Mouse (Mus musculus): ENCODE results near the gene Stx16. TPM values are rescaled to one million over a fixed set of nuclear protein-coding genes. Genes with fewer than 3 reads are reported as not detected.

The Stx16 gene
- total RNA-seq, 2 experiments from 2014 or later, result 58.2 to 62.5 TPM

DNA sequence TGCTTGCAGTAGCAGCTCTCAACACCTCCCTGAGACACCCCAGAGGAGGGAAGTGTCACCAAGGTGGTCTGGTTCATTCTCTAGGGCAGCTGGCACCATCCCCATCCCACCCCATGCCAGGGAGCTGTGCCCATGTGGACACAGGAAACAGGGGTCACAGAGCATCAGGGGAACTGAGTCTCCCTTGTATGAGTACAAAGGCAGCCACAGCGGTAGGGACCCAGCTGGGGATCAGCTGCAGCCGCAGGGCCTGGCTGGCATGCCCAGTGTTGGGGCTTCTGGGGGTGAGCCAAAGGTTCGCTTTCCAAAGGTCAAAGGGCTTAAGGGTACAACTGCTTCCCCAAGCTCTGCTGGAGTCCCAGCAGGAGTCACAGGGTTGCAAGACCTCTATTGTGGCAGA is 47.6 kb downstream of the Stx16 start:
- no peak for DNase-seq (ENCODE audit: low spot score in 2 of 2)

GRCm38 (mm10) chr2:174126522-174127375 is 50.6 kb downstream of the Stx16 start:
- peak; percentile 79 to 83 for DNase-seq (ENCODE audit: low spot score in 2 of 2)

- no peak for DNase-seq (ENCODE audit: low spot score in 2 of 2)
Observed at GRCm38 (mm10) chr2:174127376-174127713, 51.2 kb downstream of the Stx16 start.

DNA sequence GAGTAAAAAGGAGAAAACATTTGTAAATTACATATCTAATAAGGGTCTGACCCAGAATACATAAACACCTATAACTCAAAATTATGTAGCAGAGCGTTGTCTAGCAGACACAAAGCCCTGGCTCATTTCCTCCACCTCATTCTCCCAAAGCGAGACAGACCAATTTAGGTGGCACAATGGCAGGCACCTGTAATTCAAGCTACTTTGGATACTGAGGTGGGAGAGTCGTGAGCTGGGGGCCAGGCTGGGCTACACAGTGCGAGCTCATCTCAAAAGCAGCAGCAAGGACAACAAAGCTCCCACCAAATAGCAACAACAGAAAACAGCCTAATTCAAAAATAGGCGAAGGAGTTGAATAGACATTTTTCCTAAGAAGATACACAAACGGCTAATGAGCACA is 52.8 kb downstream of the Stx16 start:
- no peak for DNase-seq (ENCODE audit: low spot score in 2 of 2)

- no peak for DNase-seq (ENCODE audit: low spot score in 2 of 2)
Observed at GRCm38 (mm10) chr2:174130468-174131097, 54.5 kb downstream of the Stx16 start.

DNA sequence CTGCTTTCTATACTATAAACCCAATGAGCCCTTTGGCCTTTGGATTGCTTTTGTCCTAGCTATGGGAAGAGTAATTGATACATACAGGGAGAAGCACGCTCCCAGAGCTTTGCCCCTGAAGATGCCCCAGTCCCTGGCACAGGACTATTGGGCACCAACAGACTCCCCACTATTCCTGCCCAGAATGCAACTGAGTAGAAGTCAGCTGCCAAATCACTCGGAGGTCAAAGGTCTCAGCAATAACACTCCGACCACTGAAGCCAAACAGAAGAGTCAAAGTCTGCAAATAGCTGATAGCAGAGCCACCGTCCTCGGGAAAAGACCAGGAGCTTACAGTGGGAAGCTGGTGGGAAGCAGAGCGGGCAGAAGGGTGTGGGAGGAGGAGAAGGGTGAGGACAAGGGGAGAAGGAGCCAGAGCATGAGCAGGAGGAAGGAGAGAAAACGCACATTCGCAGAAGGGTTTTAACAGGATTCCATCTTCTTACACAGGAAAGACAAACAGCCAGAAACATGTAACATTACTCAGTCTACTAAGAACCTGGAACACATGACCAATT is 56.4 kb downstream of the Stx16 start:
- no peak for DNase-seq (ENCODE audit: low spot score in 2 of 2)

Other genes starting within 250 kb of the Stx16 start
- gene Npepl1, start 34.0 kb downstream of the Stx16 start, total RNA-seq (2021), result 10 to 100 TPM; 11.8 to 13.9 TPM
- 1,000 to 10,000 TPM; 1,817 to 1,846 TPM for gene Gnas, start 208.0 kb downstream of the Stx16 start, total RNA-seq (2021)

Measured in left cerebral cortex, adult 18-20 months (tissue).